Mouse (Mus musculus): Measurements from ENCODE around the gene Ift122.

DNA sequence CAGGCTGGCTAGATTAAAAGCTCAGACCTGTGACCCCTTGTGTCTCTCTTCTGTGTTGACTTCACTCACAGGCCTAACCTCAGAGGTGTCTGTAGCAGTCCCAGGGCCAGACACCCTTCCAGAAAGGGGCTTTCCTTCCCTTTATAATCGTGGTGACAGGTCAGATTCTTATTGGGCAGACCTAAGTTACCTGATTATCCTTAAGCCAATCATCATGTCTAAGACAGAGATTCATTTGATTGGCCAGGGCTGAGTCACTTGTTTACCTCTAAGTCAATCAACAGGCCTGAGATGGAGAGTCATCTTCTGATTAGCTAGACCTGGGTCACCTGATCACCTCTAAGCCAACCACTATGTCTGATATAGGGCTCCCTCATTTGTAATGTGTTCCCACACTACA is 85.5 kb downstream of the Ift122 start:
- TF ChIP-seq POLR2A (IDR thresholded peaks at IDR 0.05; ENCODE audit: control insufficient read depth in 1 of 2, insufficient read depth in 1 of 2, low read depth in 1 of 2, low read length in 2 of 2, poor library complexity in 1 of 2) = no peak
- TF ChIP-seq ZC3H11A (IDR thresholded peaks at IDR 0.05; ENCODE audit: low read depth, low read length) = no peak
- TF ChIP-seq EP300 (IDR thresholded peaks at IDR 0.05; ENCODE audit: low read depth in 1 of 2, low read length in 2 of 2) = no peak
- no peak for TF ChIP-seq CTCF (IDR thresholded peaks at IDR 0.05 in 2 of 3, conservative IDR thresholded peaks at IDR 0.05 in 1 of 3; ENCODE audit: control insufficient read depth in 1 of 3, insufficient read depth in 1 of 3, low read depth in 2 of 3, low read length in 3 of 3, poor library complexity in 1 of 3, severe bottlenecking in 1 of 3)
- no peak for TF ChIP-seq ELF1 (IDR thresholded peaks at IDR 0.05; ENCODE audit: low read depth, low read length)
- TF ChIP-seq JUND (IDR thresholded peaks at IDR 0.05; ENCODE audit: low read depth, low read length) = no peak
